Mouse (Mus musculus) bone marrow macrophage, adult 2 months (primary cell): ENCODE results near the gene Nell1. TPM values are rescaled to one million over a fixed set of nuclear protein-coding genes. Genes with fewer than 3 reads are reported as not detected.

Experiments
- H3K27ac ChIP-seq: 2 replicates; pipeline ENCODE4 v1.5.1; 2012; ENCODE audit warnings: low read depth, low read length; ENCODE audit not compliant: insufficient read depth
- H3K4me1 ChIP-seq: 2 replicates; pipeline ENCODE4 v1.6.1; 2012; ENCODE audit warnings: low read length; ENCODE audit not compliant: control insufficient read depth, insufficient read depth
- H3K4me3 ChIP-seq: 2 replicates; pipeline ENCODE4 v1.5.1; 2012; ENCODE audit warnings: mild to moderate bottlenecking, low read length, moderate library complexity; ENCODE audit not compliant: insufficient read depth
- CTCF ChIP-seq: IDR thresholded peaks from 2 replicates; pipeline ENCODE4 v1.5.1; 2012; ENCODE audit warnings: low read depth, mild to moderate bottlenecking, low read length, moderate library complexity
- POLR2A ChIP-seq: IDR thresholded peaks from 2 replicates; pipeline ENCODE4 v1.6.1; 2012; ENCODE audit warnings: mild to moderate bottlenecking, low read depth, low read length, borderline replicate concordance
- polyA plus RNA-seq: library from polyadenylated mRNA; stranded (reverse); fragments of >200 nt; gene quantifications from 2 replicates; pipeline ENCODE4 v1.2.4, GENCODE M21; 2012; ENCODE audit not compliant: missing spikeins, insufficient read depth, insufficient read length

The Nell1 gene
- polyA plus RNA-seq, 1 experiment, result not detected

- TF ChIP-seq CTCF, result no peak
- TF ChIP-seq POLR2A, result no peak
- no peak overlapping the region for H3K27ac ChIP-seq
Measured at GRCm38 (mm10) chr7:50899541-50900088, 925.0 kb downstream of the Nell1 start.

More at GRCm38 (mm10) chr7:50899541-50900088, 925.0 kb downstream of the Nell1 start:
- Histone ChIP-seq H3K4me1 (no peaks in the 10 kb centered on the region), H3K4me3 (no peak overlapping the region)

Other genes with a start within 250 kb of the Nell1 start
- 54.7 and 55.4 TPM in 2 replicates for gene Htatip2, start 215.7 kb upstream of the Nell1 start, polyA plus RNA-seq
- 9.2 and 12.0 TPM in 2 replicates for gene Prmt3, start 196.5 kb upstream of the Nell1 start, polyA plus RNA-seq
- gene Slc6a5, start 64.7 kb upstream of the Nell1 start, polyA plus RNA-seq, result not detected in 2 replicates